8 mouse cellular contexts compared by ENCODE assay signal in genomic region chr6:148945509-148946408, GRCm38 (mm10). TPM values are rescaled to one million over a fixed set of nuclear protein-coding genes. Genes with fewer than 3 reads are reported as not detected.
A peak's percentile ranks its signal among the peaks of the same experiment; 100 is the strongest.
DNase-seq lines count a peak whose midpoint lies in the region; ATAC-seq and TF ChIP-seq lines count a peak whose summit lies in the region.

No protein-coding gene starts in this region.

- TF ChIP-seq CTCF in MEL (IDR thresholded peaks at IDR 0.05 in 2 of 3, conservative IDR thresholded peaks at IDR 0.05 in 1 of 3; ENCODE audit: control insufficient read depth in 1 of 3, insufficient read depth in 1 of 3, low read depth in 2 of 3, low read length in 3 of 3, poor library complexity in 1 of 3, severe bottlenecking in 1 of 3) = no peak
- no peak for TF ChIP-seq CTCF in left cerebral cortex, adult 2 months (IDR thresholded peaks at IDR 0.05)

- H3K9ac ChIP-seq in MEL (ENCODE audit: control insufficient read depth, low read depth, low read length, poor library complexity, severe bottlenecking) = peak overlapping the region; percentile 84
- peak overlapping the region; percentile 96 for H3K9ac ChIP-seq in forebrain, embryonic 14.5 days (ENCODE audit: low read length)

- H3K27me3 ChIP-seq in MEL (ENCODE audit: control insufficient read depth in 1 of 2, insufficient read depth in 2 of 2, low read length in 2 of 2) = 0 out of 4 replicates have a peak, but pooled peaks cover 0 to 1% of the 10 kb centered on the region in 2 experiments
- H3K27me3 ChIP-seq in forebrain, embryonic 14.5 days (replicated peaks; ENCODE audit: control insufficient read depth, insufficient read depth, low read length) = no peaks in the 10 kb centered on the region

- H3K79me2 ChIP-seq in MEL (ENCODE audit: control insufficient read depth, insufficient read depth, low read length, poor library complexity) (peaks cover 42% of the 10 kb centered on the region), macrophage (ENCODE audit: inconsistent target) (peaks cover 32% of the 10 kb centered on the region)

- H3K4me1 ChIP-seq in MEL (ENCODE audit: control insufficient read depth in 1 of 2, insufficient read depth in 2 of 2, low read length in 2 of 2) = peaks cover 2 to 16% of the 10 kb centered on the region in 2 experiments; a peak in 2 of 4 replicates
- peaks cover 13% of the 10 kb centered on the region; the same call in 1 of the 2 replicates for H3K4me1 ChIP-seq in forebrain, embryonic 14.5 days (ENCODE audit: control insufficient read depth, insufficient read depth, low read length)

- H3K27ac ChIP-seq in MEL (ENCODE audit: control insufficient read depth, low read depth, low read length) (peak overlapping the region; percentile 79), macrophage (peak overlapping the region; percentile 39)
- H3K27ac ChIP-seq in forebrain, embryonic 14.5 days (ENCODE audit: low read depth, low read length) = peak overlapping the region; percentile 89
- H3K27ac ChIP-seq in left cerebral cortex, adult 2 months = no peak overlapping the region

- H3K9me3 ChIP-seq in MEL (replicated peaks; ENCODE audit: insufficient read depth, low read length) = no peaks in the 10 kb centered on the region
- no peaks in the 10 kb centered on the region for H3K9me3 ChIP-seq in forebrain, embryonic 14.5 days (replicated peaks; ENCODE audit: control insufficient read depth, low read length)

- no peak; a peak in 4 of 4 replicates for TF ChIP-seq POLR2A in MEL (IDR thresholded peaks at IDR 0.05; ENCODE audit: control insufficient read depth in 1 of 2, insufficient read depth in 1 of 2, low read depth in 1 of 2, low read length in 2 of 2, poor library complexity in 1 of 2)

- peak; percentile 24 for ATAC-seq in forebrain, embryonic 14.5 days

- peak overlapping the region; percentile 80 to 88 for H3K4me3 ChIP-seq in MEL (ENCODE audit: control insufficient read depth in 1 of 2, insufficient read depth in 1 of 2, low read depth in 2 of 2, low read length in 2 of 2)
- H3K4me3 ChIP-seq in forebrain, embryonic 14.5 days (ENCODE audit: low read depth, low read length) = peak overlapping the region; percentile 98
- H3K4me3 ChIP-seq in left cerebral cortex, adult 2 months = peak overlapping the region; percentile 50
- peak overlapping the region; percentile 88 for H3K4me3 ChIP-seq in macrophage (ENCODE audit: inconsistent target)

- DNase-seq in MEL (ENCODE audit: low read depth, low spot score) = peak; percentile 75
- peak; percentile 43 for DNase-seq in c-Kit-positive CD71-positive TER-119-positive erythroid progenitor cells, embryonic 14.5 days (ENCODE audit: low spot score)
- peak; percentile 56 for DNase-seq in forebrain, embryonic 14.5 days (ENCODE audit: low spot score)
- peak; percentile 39 to 55 for DNase-seq in heart, postnatal 36 days
- peak; percentile 18 to 21 for DNase-seq in left cerebral cortex, adult 2 months (ENCODE audit: extremely low spot score in 1 of 2, low spot score in 2 of 2)
- DNase-seq in right cerebral cortex, postnatal 10 days (ENCODE audit: low spot score in 2 of 2) = peak; percentile 33 to 42
- peak; percentile 24 for DNase-seq in urinary bladder, postnatal 36 days (ENCODE audit: low spot score in 2 of 2)

- H3K36me3 ChIP-seq in MEL (ENCODE audit: control insufficient read depth in 1 of 2, insufficient read depth in 2 of 2, low read length in 2 of 2) (peaks cover 3 to 20% of the 10 kb centered on the region in 2 experiments; a peak in 3 of 4 replicates), macrophage (ENCODE audit: inconsistent target) (no peaks in the 10 kb centered on the region)
- H3K36me3 ChIP-seq in forebrain, embryonic 14.5 days (ENCODE audit: control insufficient read depth, insufficient read depth, low read length) = peaks cover 7% of the 10 kb centered on the region

- intact Hi-C loops in heart, postnatal 36 days (cut with DNase I) = loop anchor here (2.0 to 10.0 kb wide), 5 partner anchors 115 to 365 kb away; partner anchors contain the start of genes Amn1, Dennd5b and Ipo8
- intact Hi-C loops in left cerebral cortex, adult 2 months (cut with DNase I) = loop anchor here (2.0 kb wide), 1 partner anchor 161 kb away; no protein-coding TSS in a partner anchor

- peak overlapping the region; percentile 73 for H3K4me2 ChIP-seq in forebrain, embryonic 14.5 days (ENCODE audit: low read length)

- WGBS in forebrain, embryonic 14.5 days = under 1% methylated on average over 75 of the region's 75 CpGs
- WGBS in macrophage (ENCODE audit: missing documents) = 1% methylated on average over 61 of the region's 75 CpGs

- TF ChIP-seq RAD21 in MEL (IDR thresholded peaks at IDR 0.05; ENCODE audit: low read depth, low read length) = no peak

- TF ChIP-seq EP300 in MEL (IDR thresholded peaks at IDR 0.05; ENCODE audit: low read depth in 1 of 2, low read length in 2 of 2) = no peak

TF ChIP-seq in MEL, 35 proteins besides CTCF, POLR2A, EP300 and RAD21:
- no peak; the same call in 1 of the 2 replicates for TF ChIP-seq CHD1 (IDR thresholded peaks at IDR 0.05; ENCODE audit: low read depth, low read length)
- TF ChIP-seq MEF2A (IDR thresholded peaks at IDR 0.05; ENCODE audit: extremely low read depth, insufficient replicate concordance, low read depth, low read length, poor library complexity, severe bottlenecking) = no peak
- peak; percentile 17; the same call in 1 of the 2 replicates for TF ChIP-seq SIN3A (IDR thresholded peaks at IDR 0.05; ENCODE audit: low read length)
- TF ChIP-seq RCOR1 (IDR thresholded peaks at IDR 0.05; ENCODE audit: low read depth, low read length) = peak; percentile 26; the same call in 1 of the 2 replicates
- TF ChIP-seq E2F4 (IDR thresholded peaks at IDR 0.05; ENCODE audit: borderline replicate concordance, low read depth, low read length) = 0 out of 2 replicates have a peak, but pooled peaks have one; percentile 6
- TF ChIP-seq ZMIZ1 (IDR thresholded peaks at IDR 0.05; ENCODE audit: low read depth, low read length) = peak; percentile 67; the same call in 1 of the 2 replicates
- TF ChIP-seq BHLHE40 (IDR thresholded peaks at IDR 0.05; ENCODE audit: borderline replicate concordance, low read depth, low read length) = no peak
- 0 out of 2 replicates have a peak, but pooled peaks have one; percentile 33 for TF ChIP-seq TCF12 (IDR thresholded peaks at IDR 0.05; ENCODE audit: low read depth, low read length)
- TF ChIP-seq TBP (IDR thresholded peaks at IDR 0.05; ENCODE audit: low read depth, low read length) = peak; percentile 82; the same call in 1 of the 2 replicates
- no peak for TF ChIP-seq MYB (IDR thresholded peaks at IDR 0.05; ENCODE audit: low read depth, low read length)
- peak; percentile 43 for TF ChIP-seq MAX (IDR thresholded peaks at IDR 0.05; ENCODE audit: low read length)
- TF ChIP-seq MYC (IDR thresholded peaks at IDR 0.05; ENCODE audit: low read depth, low read length) = peak; percentile 58
- peak; percentile 31 for TF ChIP-seq MXI1 (IDR thresholded peaks at IDR 0.05; ENCODE audit: low read depth, low read length)
- no peak for TF ChIP-seq HCFC1 (IDR thresholded peaks at IDR 0.05; ENCODE audit: low read depth, low read length)

RNA-seq across cellular contexts. Expression of gene Sinhcaf, which starts 0.5 kb away (rescaled TPM):
- total RNA-seq in MEL (2012; rRNA removed) = 44.1 and 54.4 TPM in 2 replicates
- 10 to 100 TPM; 34.7 to 59.7 TPM for polyA plus RNA-seq in MEL (2012; ENCODE audit: insufficient read depth in 1 of 2, insufficient read length in 2 of 2, low read depth in 1 of 2, low replicate concordance in 2 of 2, missing spikeins in 1 of 2)
- 137 and 152 TPM in 2 replicates for polyA plus RNA-seq in forebrain, embryonic 14.5 days (2014; fragmentation: Nextera tagmentation; extraction: Ambion mirVana)
- 1 to 10 TPM; 1.9 to 5.6 TPM for total RNA-seq in heart, postnatal 36 days (2021)
- 1 to 10 TPM; 3.3 to 4.4 TPM for total RNA-seq in left cerebral cortex, adult 2 months (2021)
- 10 to 100 TPM in 4 of 26 experiments, 1 to 10 TPM in 20, under 1 TPM in 2; 0.66 to 40.0 (median 3.3) TPM for total RNA-seq in macrophage (2018; cell fraction: chromatin; rRNA removed)
- total RNA-seq in macrophage (2018; cell fraction: cytosol; rRNA removed) = 1 to 10 TPM; 3.3 to 9.7 (median 4.5) TPM
- total RNA-seq in macrophage (2018; cell fraction: nucleus; rRNA removed) = 10 to 100 TPM in 3 of 26 experiments, 1 to 10 TPM in 23; 1.6 to 21.0 (median 4.2) TPM
- polyA plus RNA-seq in macrophage (2018) = 3.1 to 9.5 TPM (median 3.7 TPM) in 3 replicates

RNA-seq across cellular contexts. Expression of gene Caprin2, which starts 49.7 kb away (rescaled TPM):
- total RNA-seq in MEL (2012; rRNA removed) = 4.2 and 5.9 TPM in 2 replicates
- polyA plus RNA-seq in MEL (2012; ENCODE audit: insufficient read depth in 1 of 2, insufficient read length in 2 of 2, low read depth in 1 of 2, low replicate concordance in 2 of 2, missing spikeins in 1 of 2) (1 to 10 TPM in 1 of 2 experiments, not detected in 1; 6.4 TPM), macrophage (2018) (2.9 to 3.3 TPM (median 2.9 TPM) in 3 replicates)
- polyA plus RNA-seq in forebrain, embryonic 14.5 days (2014; fragmentation: Nextera tagmentation; extraction: Ambion mirVana) = 5.0 and 6.3 TPM in 2 replicates
- 1 to 10 TPM; 4.6 to 5.3 TPM for total RNA-seq in heart, postnatal 36 days (2021)
- total RNA-seq in left cerebral cortex, adult 2 months (2021) = 1 to 10 TPM; 7.7 to 8.0 TPM
- total RNA-seq in macrophage (2018; cell fraction: chromatin; rRNA removed) = 10 to 100 TPM; 10.3 to 36.8 (median 19.8) TPM
- total RNA-seq in macrophage (2018; cell fraction: cytosol; rRNA removed) = 1 to 10 TPM; 1.1 to 3.9 (median 2.2) TPM
- 10 to 100 TPM in 14 of 26 experiments, 1 to 10 TPM in 12; 3.1 to 25.6 (median 10.7) TPM for total RNA-seq in macrophage (2018; cell fraction: nucleus; rRNA removed)

Comparison
In these comparisons a context has a peak if more than half of its experiments do, and no peak if none do; other contexts are left out.
1. DNase-seq: peak in every context shown above with its lines; median percentile 75 in MEL; 56 in forebrain, embryonic 14.5 days; 47 in heart, postnatal 36 days; 43 in c-Kit-positive CD71-positive TER-119-positive erythroid progenitor cells, embryonic 14.5 days; 38 in right cerebral cortex, postnatal 10 days; 24 in urinary bladder, postnatal 36 days; 20 in left cerebral cortex, adult 2 months.